Mouse (Mus musculus): ENCODE results near the gene Casd1.

- TF ChIP-seq HCFC1 (IDR thresholded peaks at IDR 0.05; ENCODE audit: borderline replicate concordance, insufficient read depth, low read length) (no peak), MAFK (IDR thresholded peaks at IDR 0.05; ENCODE audit: insufficient read depth, low read depth, low read length) (no peak), ZNF384 (IDR thresholded peaks at IDR 0.05; ENCODE audit: low read depth, low read length) (no peak), ZC3H11A (IDR thresholded peaks at IDR 0.05; ENCODE audit: borderline replicate concordance, low read depth, low read length) (no peak)
Measured at GRCm38 (mm10) chr6:4563477-4563876, 37.2 kb upstream of the Casd1 start.

Measured in ES-E14 (cell line).